Mouse (Mus musculus): ENCODE results near the gene Cfc1.
"Not testable (repeated sequence)": the region's sequence is repeated elsewhere in the genome, so short reads cannot be mapped to it uniquely, and the experiment has no call there.

The Cfc1 gene

DNA sequence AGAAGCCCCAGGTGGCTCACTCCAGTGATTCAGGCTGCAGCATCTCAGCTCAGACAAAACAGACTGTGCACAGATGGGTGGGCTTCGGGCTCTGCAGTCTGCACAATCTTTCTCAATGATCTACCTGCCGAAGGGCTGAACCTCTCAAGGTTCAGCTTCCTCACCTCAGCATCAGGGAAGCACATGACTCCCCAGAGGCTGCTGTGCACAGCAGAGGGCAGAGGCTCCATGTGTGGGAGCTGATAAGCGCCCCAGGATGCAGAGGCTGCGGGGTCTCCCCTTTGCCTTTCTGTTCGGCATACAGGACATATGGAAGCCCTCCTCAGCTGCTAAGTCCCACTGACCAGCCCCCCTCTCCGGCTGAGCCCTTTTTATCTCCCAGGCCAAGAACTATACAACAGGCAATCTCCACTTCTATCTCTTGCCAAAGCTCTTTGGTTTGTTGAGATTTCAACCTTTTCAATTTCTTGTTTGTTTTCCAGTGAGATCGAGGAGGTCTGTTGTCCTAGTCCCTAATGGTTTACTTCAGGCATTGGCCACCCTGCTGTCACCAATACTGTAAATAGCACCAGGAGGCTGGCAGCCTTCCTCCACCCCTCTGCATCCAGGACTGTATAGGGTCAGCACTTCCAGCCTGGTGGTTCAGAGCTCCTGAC, at the start of gene Cfc1:
TSS of gene Cfc1 (plus strand) at position 606 of the 656 bp plus-strand sequence.
- not testable (repeated sequence) for TF ChIP-seq GATA4 (IDR thresholded peaks at IDR 0.05; ENCODE audit: insufficient replicate concordance, low read length)

DNA sequence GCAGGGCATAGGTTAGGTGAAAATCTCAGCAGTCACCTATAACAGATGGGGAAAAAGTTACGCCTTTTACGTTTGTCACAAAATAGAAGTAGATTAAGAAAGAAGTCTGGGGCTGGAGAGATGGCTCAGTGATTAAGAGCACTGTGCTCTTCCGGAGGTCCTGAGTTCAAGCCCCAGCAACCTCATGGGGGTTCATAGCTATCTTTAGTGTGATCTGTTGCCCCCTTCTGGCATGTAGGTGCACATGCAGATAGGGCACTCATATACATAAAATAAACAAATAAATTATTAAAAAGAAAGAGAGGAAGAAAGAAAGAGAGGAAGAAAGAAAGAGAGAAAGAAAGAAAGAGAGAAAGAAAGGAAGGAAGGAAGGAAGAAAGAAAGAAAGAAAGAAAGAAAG, 48.1 kb upstream of the Cfc1 start:
- no peak for TF ChIP-seq GATA4 (IDR thresholded peaks at IDR 0.05; ENCODE audit: insufficient replicate concordance, low read length)

DNA sequence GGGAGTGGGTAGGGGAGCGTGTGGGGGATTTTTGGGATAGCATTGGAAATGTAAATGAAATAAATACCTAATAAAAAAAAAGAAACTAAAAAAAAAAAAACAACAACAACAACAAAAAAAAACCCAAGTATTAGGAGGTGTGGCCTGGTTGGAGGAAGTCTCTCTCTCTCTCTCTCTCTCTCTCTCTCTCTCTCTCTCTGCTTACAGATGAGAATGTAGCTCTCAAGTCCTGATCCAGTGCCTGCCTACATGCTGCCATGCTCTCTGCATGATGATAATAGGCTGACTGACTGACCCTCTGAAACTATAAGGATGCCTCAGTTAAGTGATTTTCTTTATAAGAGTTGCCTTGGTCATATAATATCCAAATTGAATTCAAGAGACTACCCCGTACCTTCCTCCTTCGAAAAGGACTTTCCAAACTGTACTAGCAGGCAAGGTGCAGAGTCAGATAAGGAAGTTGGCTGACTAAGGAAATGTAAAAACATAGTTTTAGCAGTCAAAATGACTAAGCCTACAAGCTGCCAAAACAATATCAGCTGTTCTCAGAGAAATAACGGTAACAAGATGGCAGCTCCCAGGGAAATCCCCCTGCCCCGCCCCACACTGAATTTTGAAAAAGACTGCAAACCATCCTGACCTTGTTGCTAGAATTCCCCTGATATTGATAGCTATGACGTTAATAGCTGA, 45.5 kb upstream of the Cfc1 start:
- no peak for TF ChIP-seq GATA4 (IDR thresholded peaks at IDR 0.05; ENCODE audit: insufficient replicate concordance, low read length)

DNA sequence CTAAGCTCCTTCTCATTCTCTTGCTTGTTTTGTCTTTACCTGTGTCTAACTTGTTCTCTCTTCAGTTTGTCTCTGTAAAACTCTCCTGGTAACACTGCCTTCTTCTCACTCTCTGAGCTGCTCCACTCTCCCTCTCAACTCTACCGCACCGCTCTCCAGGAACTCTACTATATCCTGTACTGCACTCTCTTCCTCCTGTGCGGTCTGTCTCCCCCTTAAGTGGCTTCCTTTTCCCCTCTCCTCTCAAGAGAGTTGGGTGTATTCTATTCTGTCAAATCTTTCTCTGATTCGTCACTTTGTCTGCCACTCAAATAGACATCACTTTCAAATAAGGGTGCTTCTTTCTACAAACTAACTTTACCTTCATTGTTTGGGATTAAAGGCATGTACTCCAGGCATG, 44.0 kb upstream of the Cfc1 start:
- no peak for TF ChIP-seq GATA4 (IDR thresholded peaks at IDR 0.05; ENCODE audit: insufficient replicate concordance, low read length)

DNA sequence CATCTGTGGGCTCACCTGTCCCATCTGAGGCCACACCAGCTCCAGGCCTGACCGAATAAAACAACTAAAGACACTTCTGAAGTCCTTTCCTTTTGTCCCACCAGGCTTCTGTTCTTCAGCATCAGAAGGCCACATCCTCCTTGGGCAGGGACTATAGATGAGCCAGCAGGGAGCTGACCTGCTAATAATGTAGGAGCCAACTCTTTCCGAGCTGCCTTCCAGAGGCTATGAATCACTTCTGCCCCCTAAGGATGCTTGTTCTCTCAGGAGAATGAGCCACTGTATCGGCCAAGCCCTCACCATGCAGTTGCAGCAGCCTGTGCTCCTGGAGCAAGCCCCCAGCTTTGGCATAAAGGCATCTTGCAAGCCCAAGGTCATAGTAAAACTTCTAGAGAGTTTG, 32.5 kb upstream of the Cfc1 start:
- TF ChIP-seq GATA4 (IDR thresholded peaks at IDR 0.05; ENCODE audit: insufficient replicate concordance, low read length) = no peak

DNA sequence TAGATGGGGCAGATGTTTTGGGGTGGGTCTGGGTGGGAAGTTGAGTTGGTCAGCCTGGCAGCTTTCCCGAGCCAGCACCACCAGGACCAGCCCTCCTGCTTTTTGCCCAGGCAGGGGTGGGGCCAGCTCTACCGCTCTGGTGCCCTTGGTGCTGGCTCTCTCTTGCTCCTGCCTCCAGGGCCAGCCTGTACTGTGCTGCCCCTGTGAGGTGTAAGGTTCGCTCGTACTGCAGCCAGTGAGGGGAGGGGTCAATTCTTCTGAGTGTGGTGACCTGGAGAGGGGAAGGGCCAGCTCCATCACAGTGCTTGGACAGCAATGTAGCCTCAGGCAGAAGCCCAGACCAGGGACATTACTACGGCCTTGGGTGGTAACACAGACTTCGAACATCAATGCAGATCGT, 30.1 kb upstream of the Cfc1 start:
- TF ChIP-seq GATA4 (IDR thresholded peaks at IDR 0.05; ENCODE audit: insufficient replicate concordance, low read length) = no peak

DNA sequence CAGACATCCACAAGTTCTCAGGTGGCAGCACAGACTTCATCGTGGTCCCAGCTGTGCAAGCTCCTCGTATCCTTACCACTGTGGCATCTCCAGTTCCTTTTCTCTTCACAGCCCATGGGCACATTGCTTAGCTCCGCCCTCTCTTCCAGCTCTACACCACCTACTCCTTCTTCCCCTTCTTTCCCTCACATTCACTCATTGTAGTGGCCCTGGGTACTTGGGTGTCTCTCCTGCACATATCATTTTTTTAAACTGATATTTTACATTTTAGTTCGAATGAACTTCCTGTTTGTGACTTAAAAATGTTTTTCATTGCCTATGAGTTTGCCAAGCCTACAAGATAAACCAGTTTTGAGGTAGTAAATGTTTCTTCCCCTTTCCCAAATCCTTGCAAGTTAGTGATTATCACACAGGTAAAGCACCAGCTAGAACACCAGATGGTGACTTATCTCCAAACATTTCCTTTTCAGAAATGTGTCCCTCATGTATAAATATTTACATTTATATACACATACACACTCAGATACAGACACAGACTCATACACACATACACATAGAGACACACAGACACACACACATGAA, 29.4 kb upstream of the Cfc1 start:
- TF ChIP-seq GATA4 (IDR thresholded peaks at IDR 0.05; ENCODE audit: insufficient replicate concordance, low read length) = no peak

DNA sequence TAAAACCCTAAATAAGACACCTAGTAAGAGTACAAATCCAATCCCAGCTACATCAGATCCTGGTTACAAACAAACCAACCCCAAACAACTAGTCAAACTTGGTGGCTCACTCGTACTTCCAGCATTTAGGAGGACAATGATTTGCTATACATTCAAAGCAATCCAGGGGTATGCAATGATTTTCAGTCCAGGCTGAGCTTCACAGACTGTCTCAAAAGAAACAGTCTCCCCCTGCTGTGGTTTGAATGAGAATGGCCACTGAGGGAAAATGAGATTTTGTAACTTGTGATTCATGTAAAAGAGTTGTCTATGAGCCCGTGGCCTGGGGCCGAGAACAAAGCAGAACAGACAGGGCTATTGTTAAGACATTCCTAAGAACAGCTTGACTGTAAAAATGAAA, 27.5 kb upstream of the Cfc1 start:
- TF ChIP-seq GATA4 (IDR thresholded peaks at IDR 0.05; ENCODE audit: insufficient replicate concordance, low read length) = no peak

DNA sequence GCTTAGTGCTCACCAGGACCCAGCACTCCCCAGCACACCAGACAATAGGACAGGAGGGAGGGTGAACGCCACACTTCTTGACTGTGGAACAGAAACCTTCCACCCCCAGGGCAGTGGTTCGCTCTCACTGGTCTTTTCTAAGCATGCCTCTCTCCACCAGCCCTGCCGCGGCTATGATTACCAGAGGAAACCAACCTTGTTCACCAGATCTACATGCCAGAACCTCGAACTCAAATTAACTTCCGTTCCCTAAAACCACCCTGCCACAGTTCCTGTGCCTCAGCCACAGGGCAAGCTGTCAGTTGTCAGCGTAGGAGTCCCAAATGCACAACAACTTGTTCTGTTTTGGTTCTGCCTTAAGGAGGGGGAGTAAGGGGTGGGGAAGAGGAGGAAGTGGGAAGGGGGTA, 24.9 kb upstream of the Cfc1 start:
- no peak for TF ChIP-seq GATA4 (IDR thresholded peaks at IDR 0.05; ENCODE audit: insufficient replicate concordance, low read length)

DNA sequence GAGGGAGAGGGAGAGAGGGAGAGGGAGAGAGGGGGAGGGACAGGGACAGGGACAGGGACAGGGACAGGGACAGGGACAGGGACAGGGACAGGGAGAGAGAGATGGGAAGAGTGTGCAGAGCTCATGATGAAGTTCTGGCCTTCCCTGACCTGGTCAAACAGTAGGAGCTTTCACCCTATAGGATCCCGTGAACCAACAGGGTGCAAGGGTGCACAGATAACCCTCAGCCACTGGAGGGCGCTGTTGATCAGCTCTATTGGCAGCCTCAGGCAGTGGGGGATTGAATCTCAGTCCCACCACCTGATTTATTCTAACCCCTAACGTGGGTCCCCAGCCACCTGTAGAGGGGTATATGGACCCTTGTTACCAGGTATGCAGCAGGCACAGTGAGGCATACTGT, 24.4 kb upstream of the Cfc1 start:
- TF ChIP-seq GATA4 (IDR thresholded peaks at IDR 0.05; ENCODE audit: insufficient replicate concordance, low read length) = no peak

DNA sequence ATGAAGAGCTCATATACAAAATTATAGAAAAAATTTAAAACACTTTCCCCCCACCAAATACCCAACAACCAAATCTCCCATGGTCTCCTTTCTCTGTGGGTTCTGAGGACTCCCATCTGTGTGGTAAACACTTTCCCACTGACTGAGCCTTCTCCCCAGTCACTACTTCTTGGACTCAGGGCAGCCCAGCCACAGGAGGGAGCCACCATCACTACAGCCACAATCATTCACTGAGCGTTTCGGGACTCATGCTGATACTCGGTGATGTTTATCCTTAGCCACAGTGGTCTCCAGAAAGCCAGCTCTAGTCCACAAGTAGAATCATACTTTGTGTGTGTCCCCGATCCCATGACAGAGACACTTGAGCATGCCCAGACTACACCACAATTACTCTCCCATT, 22.4 kb upstream of the Cfc1 start:
- no peak for TF ChIP-seq GATA4 (IDR thresholded peaks at IDR 0.05; ENCODE audit: insufficient replicate concordance, low read length)

DNA sequence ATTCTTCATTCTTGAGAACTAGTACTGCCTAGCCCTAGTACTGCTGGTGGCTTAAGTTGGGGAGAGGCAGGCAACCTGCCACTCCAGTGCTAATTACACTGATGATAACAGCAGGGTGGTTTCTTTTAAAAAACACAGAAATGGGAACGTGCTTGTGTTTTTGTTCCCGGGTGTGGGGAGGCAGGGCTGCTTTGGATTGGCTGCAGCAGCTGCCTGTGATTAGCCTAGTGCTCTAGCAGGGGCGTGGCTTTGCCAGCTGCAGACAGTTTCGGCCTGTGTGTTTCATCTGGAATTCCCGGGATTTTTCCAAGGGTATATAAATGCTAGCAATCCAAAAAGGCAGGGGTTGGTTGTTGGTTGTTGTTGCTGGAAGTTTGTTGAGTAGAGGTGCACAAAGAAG, 18.9 kb upstream of the Cfc1 start:
- TF ChIP-seq GATA4 (IDR thresholded peaks at IDR 0.05; ENCODE audit: insufficient replicate concordance, low read length) = no peak

DNA sequence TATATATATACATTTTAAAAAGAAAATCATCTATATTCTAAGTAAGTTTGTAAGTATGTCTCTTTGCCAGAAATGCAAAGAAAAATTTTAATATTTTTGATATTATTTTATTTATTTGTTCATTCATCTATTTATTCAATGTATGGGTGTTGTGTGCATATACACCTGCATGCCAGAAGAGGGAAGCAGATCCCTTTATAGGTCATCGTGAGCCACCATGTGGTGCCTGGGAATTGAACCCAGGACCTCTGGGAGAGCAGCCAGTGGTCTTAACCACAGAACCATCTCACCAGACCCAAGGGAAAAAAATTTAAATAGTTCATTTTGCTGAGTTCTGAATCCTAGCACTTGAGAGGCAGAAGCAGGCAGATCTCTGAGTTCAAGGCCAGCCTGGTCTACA, 17.2 kb upstream of the Cfc1 start:
- no peak for TF ChIP-seq GATA4 (IDR thresholded peaks at IDR 0.05; ENCODE audit: insufficient replicate concordance, low read length)

DNA sequence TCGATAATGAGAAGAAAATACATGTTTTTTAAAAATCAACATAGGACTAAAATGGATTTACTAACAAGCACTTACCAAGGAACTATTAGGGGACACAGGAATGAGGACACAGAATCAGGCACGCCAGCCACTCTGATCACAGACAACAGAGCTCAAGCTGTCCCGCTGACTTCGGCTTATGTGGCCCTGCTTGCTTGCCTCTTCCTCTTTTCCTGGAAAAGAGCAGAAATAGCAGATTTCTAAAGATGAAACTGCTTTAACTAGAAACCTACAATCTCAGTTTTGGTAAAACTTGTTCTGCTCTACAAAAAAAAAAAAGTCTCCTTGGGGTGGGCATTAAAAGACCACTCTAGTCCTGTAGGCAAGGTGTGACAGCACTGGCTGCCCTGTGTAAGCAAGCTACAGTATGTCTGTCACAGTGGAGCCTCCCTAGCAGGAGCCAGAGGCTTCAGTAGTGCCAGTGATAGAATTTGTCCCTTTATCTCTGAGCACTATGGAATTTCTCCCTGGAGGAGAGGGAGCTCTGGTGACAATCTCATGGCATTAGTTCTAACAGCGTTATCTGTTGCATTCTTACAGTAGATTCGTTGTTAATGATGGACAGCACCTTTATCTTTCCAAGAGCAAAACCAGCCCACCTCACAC, 13.1 kb upstream of the Cfc1 start:
- TF ChIP-seq GATA4 (IDR thresholded peaks at IDR 0.05; ENCODE audit: insufficient replicate concordance, low read length) = no peak

DNA sequence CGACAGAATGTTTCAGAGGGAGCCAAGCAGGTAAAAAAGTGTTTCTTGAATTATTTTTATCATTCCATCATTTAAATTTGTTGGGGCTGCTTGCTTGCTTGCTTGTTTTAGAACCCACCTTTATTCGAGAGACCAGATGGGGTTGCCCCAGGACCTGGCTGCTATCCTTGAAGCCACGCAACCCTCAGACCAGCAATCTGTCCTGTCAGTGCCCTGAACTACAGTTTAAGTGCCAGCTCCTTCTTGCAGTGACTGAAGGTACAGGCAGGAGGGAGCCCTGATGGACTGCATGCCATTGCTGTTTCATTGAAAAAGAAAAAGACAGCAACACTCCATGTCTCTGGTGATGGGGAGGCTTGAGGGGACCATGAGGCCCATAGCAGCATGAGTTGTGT, 12.6 kb upstream of the Cfc1 start:
- no peak for TF ChIP-seq GATA4 (IDR thresholded peaks at IDR 0.05; ENCODE audit: insufficient replicate concordance, low read length)

DNA sequence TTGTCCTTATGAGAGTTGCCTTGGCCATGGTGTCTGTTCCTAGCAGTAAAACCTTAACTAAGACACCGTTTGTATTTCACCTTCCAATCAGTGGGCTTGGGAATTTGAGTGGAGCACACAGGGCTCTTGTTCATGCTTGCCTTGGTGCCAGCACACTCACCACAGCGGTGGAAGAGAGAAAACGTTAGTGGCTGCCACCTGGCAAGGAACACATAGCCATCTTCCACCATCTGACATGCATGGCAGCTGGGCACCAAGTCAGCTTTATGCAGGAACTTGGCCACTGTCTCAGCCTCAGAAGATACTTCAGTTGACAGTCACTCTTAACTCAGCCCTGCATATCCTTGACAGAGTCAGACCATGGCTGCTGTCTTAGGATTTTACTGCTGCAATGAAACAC, 11.8 kb upstream of the Cfc1 start:
- TF ChIP-seq GATA4 (IDR thresholded peaks at IDR 0.05; ENCODE audit: insufficient replicate concordance, low read length) = no peak

All from liver, adult (tissue).